Mouse (Mus musculus) megakaryocyte, embryonic 14.5 days (primary cell): ENCODE data around the gene Exd1.

Experiments used
- FLI1 ChIP-seq: IDR thresholded peaks from 2 replicates; pipeline ENCODE4 v1.6.1; 2012; ENCODE audit warnings: low read length, inconsistent platforms, mixed read lengths
- GATA1 ChIP-seq: IDR thresholded peaks from 3 replicates; pipeline ENCODE4 v1.6.1; 2012; ENCODE audit warnings: mixed read lengths, low read length, inconsistent platforms, borderline replicate concordance

GRCm38 (mm10) chr2:119558737-119559340 lies 11.4 kb upstream of the Exd1 start:
- no peak for TF ChIP-seq GATA1
- TF ChIP-seq FLI1, result no peak
